Mouse (Mus musculus): ENCODE measurements around the gene Scgb1a1. TPM values are rescaled to one million over a fixed set of nuclear protein-coding genes. Genes with fewer than 3 reads are reported as not detected.

Scgb1a1 gene
- polyA plus RNA-seq, 1 experiment from 2014 or later: not detected

DNA sequence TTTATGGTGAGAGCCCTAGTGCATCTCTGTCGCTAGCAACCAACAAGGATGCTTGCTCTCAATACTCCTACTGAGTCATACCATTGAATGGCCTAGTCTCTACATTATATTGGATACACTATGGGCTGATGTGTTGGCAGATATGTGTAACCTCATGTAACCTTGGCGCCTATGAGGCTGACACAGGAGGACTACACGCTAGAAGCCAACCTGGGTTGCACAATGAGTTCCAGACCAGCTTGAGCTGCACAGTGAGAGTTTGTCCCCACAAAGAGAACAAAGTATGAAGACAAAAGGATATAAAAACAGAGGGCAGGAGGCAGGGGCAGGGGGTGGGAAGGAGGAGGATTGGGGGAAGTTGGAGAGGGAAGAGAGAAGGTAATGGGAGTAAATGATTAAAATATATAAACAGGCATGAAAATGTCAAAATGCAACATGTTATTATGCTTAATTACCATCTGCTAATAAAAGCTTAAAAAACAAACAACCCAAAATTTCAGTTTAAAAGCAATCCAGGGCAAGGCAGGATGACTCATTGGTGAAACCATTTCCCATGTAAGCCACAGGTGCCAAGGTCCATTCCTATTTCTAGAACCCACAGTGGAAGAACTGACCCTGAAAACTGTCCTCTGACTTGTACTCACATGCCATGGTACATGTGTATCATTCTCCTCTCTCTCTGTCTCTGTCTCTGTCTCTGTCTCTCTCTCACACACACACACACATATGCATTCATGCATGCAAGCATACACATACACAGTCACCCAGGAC is 32.1 kb upstream of the Scgb1a1 start:
- WGBS: 82% methylated on average over 3 of the region's 3 CpGs
- no peak overlapping the region for H3K4me2 ChIP-seq (ENCODE audit: low read depth, low read length)
- no peaks in the 10 kb centered on the region for H3K9me3 ChIP-seq (ENCODE audit: control insufficient read depth, low read length)
- no peaks in the 10 kb centered on the region for H3K4me1 ChIP-seq (ENCODE audit: control insufficient read depth, insufficient read depth, low read length)
- H3K27me3 ChIP-seq (replicated peaks; ENCODE audit: control insufficient read depth, insufficient read depth, low read length): no peaks in the 10 kb centered on the region
- peaks cover 8% of the 10 kb centered on the region; the same call in 1 of the 2 replicates for H3K36me3 ChIP-seq (ENCODE audit: control insufficient read depth, insufficient read depth, low read length)
- no peak overlapping the region for H3K4me3 ChIP-seq (ENCODE audit: low read depth, low read length)
- no peak for DNase-seq (ENCODE audit: low spot score)
- no peak overlapping the region for H3K9ac ChIP-seq (ENCODE audit: low read depth, low read length)
- no peak overlapping the region for H3K27ac ChIP-seq (replicated peaks; ENCODE audit: low read depth, low read length)
- no peak for ATAC-seq (ENCODE audit: low read depth)

DNA sequence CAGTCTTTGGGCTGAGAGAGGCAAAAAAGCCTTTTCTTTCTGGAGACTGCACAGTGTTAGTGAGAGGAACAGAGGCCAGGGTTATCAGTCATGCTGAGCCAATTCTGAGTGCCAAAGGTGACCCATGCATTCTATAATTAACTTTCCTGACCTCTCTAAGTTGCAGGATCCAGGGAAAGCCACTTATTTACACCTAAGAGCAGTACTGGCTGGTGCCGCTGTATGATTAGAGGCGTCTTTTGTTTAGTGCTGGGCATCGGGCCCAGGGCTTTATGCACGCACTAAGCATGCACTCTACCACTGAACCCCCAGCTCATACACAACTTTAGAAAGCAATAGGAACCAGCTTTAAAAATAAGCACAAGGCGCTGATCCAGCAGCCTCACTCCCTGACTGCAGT is 29.5 kb upstream of the Scgb1a1 start:
- no peaks in the 10 kb centered on the region for H3K4me1 ChIP-seq (ENCODE audit: control insufficient read depth, insufficient read depth, low read length)
- no peak overlapping the region for H3K4me2 ChIP-seq (ENCODE audit: low read depth, low read length)
- no peak overlapping the region for H3K9ac ChIP-seq (ENCODE audit: low read depth, low read length)
- 83% methylated on average over 5 of the region's 5 CpGs for WGBS
- H3K36me3 ChIP-seq (ENCODE audit: control insufficient read depth, insufficient read depth, low read length): peaks cover 17% of the 10 kb centered on the region; the same call in 1 of the 2 replicates
- no peak overlapping the region for H3K27ac ChIP-seq (replicated peaks; ENCODE audit: low read depth, low read length)
- DNase-seq (ENCODE audit: low spot score) (peak; percentile 38), ATAC-seq (ENCODE audit: low read depth) (peak; percentile 62; the same call in 1 of the 2 replicates)
- H3K4me3 ChIP-seq (ENCODE audit: low read depth, low read length): no peak overlapping the region
- no peaks in the 10 kb centered on the region for H3K27me3 ChIP-seq (replicated peaks; ENCODE audit: control insufficient read depth, insufficient read depth, low read length)
- no peaks in the 10 kb centered on the region for H3K9me3 ChIP-seq (ENCODE audit: control insufficient read depth, low read length)

DNA sequence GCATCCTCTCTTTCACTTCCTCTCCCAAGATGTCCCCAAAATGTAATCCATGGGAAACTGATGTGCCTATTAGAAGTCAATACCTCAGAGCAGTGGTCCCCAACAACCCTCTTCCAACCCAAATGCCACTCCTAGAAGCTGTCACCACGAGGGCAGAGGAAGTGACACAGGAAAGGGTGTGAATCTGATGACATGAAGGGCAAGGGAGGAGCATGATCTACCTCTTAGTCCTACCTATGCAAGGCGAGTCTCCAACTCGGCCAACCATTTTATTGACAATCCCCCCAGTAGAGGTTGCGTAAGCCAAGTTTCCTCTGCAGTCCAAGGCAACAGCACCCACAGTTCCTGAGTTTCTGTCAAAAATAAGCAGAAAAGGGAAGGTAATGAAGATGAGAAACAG is 28.5 kb upstream of the Scgb1a1 start:
- H3K27me3 ChIP-seq (replicated peaks; ENCODE audit: control insufficient read depth, insufficient read depth, low read length): no peaks in the 10 kb centered on the region
- no peak overlapping the region for H3K9ac ChIP-seq (ENCODE audit: low read depth, low read length)
- no peak overlapping the region for H3K4me2 ChIP-seq (ENCODE audit: low read depth, low read length)
- peaks cover 20% of the 10 kb centered on the region; the same call in 1 of the 2 replicates for H3K36me3 ChIP-seq (ENCODE audit: control insufficient read depth, insufficient read depth, low read length)
- ATAC-seq (ENCODE audit: low read depth): no peak
- no peak overlapping the region for H3K4me3 ChIP-seq (ENCODE audit: low read depth, low read length)
- 87% methylated on average over 4 of the region's 4 CpGs for WGBS
- no peak for DNase-seq (ENCODE audit: low spot score)
- H3K27ac ChIP-seq (replicated peaks; ENCODE audit: low read depth, low read length): no peak overlapping the region
- H3K4me1 ChIP-seq (ENCODE audit: control insufficient read depth, insufficient read depth, low read length): no peaks in the 10 kb centered on the region
- no peaks in the 10 kb centered on the region for H3K9me3 ChIP-seq (ENCODE audit: control insufficient read depth, low read length)

DNA sequence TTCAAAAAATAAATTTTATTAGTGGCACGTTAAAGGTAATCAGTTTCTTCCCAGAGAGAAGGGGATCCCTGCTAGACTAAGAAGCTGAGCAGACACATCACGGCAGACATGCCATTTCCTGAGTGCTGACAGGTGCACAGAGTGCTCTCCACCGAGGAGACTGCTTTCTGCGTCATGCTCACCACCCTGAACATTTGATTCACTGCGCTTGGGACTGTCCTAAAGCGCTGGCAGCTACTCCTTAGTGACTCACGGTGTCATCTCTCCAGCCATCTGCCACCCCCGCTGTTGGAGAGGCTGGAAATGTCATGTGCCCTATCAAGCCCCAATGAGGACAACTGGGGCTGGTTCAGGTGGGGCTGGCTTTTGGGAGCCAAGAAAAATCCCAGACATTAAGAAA is 24.3 kb upstream of the Scgb1a1 start:
- Histone ChIP-seq H3K4me1 (ENCODE audit: control insufficient read depth, insufficient read depth, low read length) (peaks cover 6% of the 10 kb centered on the region), H3K27ac (replicated peaks; ENCODE audit: low read depth, low read length) (no peak overlapping the region), H3K4me3 (ENCODE audit: low read depth, low read length) (no peak overlapping the region), H3K4me2 (ENCODE audit: low read depth, low read length) (no peak overlapping the region), H3K27me3 (replicated peaks; ENCODE audit: control insufficient read depth, insufficient read depth, low read length) (no peaks in the 10 kb centered on the region), H3K9me3 (ENCODE audit: control insufficient read depth, low read length) (no peaks in the 10 kb centered on the region), H3K36me3 (ENCODE audit: control insufficient read depth, insufficient read depth, low read length) (peaks cover 19% of the 10 kb centered on the region; the same call in 1 of the 2 replicates), H3K9ac (ENCODE audit: low read depth, low read length) (no peak overlapping the region)
- ATAC-seq (ENCODE audit: low read depth): no peak
- DNase-seq (ENCODE audit: low spot score): no peak
- WGBS: 75% methylated on average over 8 of the region's 8 CpGs

DNA sequence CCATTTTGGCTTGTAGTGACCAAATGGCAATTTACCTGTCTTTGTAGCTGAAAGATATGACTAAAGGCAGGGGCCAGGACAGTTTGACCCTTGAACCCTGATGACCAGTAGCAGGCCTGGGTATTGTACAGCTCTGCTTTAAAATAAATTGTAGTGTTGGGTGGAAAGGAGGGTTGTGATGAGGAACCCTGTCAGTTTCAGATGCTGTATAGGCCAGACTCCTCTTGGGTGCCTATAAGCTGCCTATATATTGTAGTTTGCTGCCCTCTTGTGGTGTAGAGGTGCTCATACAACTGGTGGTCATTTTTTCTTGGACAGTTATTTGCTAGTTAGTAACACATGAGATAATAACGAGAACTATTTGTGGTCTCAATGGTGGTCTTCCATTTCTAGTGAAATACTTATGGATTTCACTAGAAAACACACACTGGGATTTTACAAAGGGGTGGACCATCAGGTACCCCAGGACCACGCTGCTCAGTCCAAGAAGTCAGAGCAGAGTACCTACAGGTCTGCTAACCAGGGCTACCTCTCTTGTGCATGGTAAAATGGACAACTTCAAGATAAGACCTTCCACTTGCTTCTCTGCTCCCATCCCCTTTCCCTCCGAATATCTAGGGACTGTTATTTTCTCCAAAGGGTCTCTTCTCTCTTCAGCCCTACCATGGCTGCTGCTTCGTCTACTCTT is 22.6 kb upstream of the Scgb1a1 start:
- Histone ChIP-seq H3K36me3 (ENCODE audit: control insufficient read depth, insufficient read depth, low read length) (peaks cover 13% of the 10 kb centered on the region; the same call in 1 of the 2 replicates), H3K4me1 (ENCODE audit: control insufficient read depth, insufficient read depth, low read length) (peaks cover 23% of the 10 kb centered on the region), H3K9ac (ENCODE audit: low read depth, low read length) (no peak overlapping the region), H3K4me3 (ENCODE audit: low read depth, low read length) (no peak overlapping the region), H3K27ac (replicated peaks; ENCODE audit: low read depth, low read length) (no peak overlapping the region), H3K9me3 (ENCODE audit: control insufficient read depth, low read length) (no peaks in the 10 kb centered on the region), H3K4me2 (ENCODE audit: low read depth, low read length) (no peak overlapping the region), H3K27me3 (replicated peaks; ENCODE audit: control insufficient read depth, insufficient read depth, low read length) (no peaks in the 10 kb centered on the region)
- DNase-seq (ENCODE audit: low spot score) (peak; percentile 90), ATAC-seq (ENCODE audit: low read depth) (peak; percentile 84)
- 50% methylated on average over 4 of the region's 4 CpGs for WGBS

DNA sequence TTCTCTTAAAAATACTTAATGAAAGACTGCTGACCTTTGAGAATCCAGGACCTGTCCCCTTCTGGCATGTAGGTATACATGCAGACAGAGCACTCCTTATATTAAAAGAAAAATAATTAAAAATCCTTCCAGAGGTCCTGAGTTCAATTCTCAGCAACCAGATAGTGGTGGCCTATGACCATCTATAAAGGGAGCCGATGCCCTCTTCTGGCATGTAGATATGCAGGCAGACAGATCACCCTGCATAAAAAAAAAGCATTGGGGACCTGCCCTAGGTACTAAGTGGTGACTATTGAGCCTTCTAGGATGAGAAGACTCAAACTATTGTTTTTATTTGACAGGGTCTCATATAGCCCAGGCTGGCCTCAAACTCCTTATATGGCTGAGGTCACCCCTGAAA is 20.8 kb upstream of the Scgb1a1 start:
- Histone ChIP-seq H3K9me3 (ENCODE audit: control insufficient read depth, low read length) (no peaks in the 10 kb centered on the region), H3K4me3 (ENCODE audit: low read depth, low read length) (no peak overlapping the region), H3K36me3 (ENCODE audit: control insufficient read depth, insufficient read depth, low read length) (peaks cover 12% of the 10 kb centered on the region; the same call in 1 of the 2 replicates), H3K4me1 (ENCODE audit: control insufficient read depth, insufficient read depth, low read length) (peaks cover 29% of the 10 kb centered on the region), H3K4me2 (ENCODE audit: low read depth, low read length) (no peak overlapping the region), H3K27me3 (replicated peaks; ENCODE audit: control insufficient read depth, insufficient read depth, low read length) (no peaks in the 10 kb centered on the region), H3K27ac (replicated peaks; ENCODE audit: low read depth, low read length) (no peak overlapping the region), H3K9ac (ENCODE audit: low read depth, low read length) (no peak overlapping the region)
- no peak for ATAC-seq (ENCODE audit: low read depth)
- 82% methylated on average over 1 of the region's 1 CpGs for WGBS
- no peak for DNase-seq (ENCODE audit: low spot score)

DNA sequence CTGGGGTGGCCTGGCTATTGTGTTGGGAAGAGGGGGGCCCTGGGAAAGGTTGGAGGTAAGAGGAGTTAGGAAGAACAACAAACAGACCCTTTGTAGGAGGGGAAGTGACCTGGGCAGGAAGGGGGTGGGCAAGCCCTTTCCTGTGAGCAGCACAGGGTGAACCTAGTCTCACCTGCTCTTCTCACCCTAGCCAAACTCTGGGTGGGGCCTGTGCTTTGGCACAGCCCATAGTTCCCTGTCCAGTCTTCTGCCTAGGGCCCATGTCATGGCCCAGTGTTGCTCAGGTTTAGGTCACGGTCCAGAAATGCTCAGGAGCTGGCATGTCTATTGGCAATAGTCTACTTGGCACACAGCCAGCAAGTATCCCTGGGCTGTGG is 19.6 kb upstream of the Scgb1a1 start:
- no peak for DNase-seq (ENCODE audit: low spot score)
- no peak overlapping the region for H3K4me2 ChIP-seq (ENCODE audit: low read depth, low read length)
- no peak overlapping the region for H3K4me3 ChIP-seq (ENCODE audit: low read depth, low read length)
- 0 out of 2 replicates have a peak overlapping the region, but pooled peaks have one; percentile 63 for H3K27ac ChIP-seq (replicated peaks; ENCODE audit: low read depth, low read length)
- H3K36me3 ChIP-seq (ENCODE audit: control insufficient read depth, insufficient read depth, low read length): 0 out of 2 replicates have a peak, but pooled peaks cover 3% of the 10 kb centered on the region
- 59% methylated on average over 1 of the region's 1 CpGs for WGBS
- no peak for ATAC-seq (ENCODE audit: low read depth)
- H3K9me3 ChIP-seq (ENCODE audit: control insufficient read depth, low read length): no peaks in the 10 kb centered on the region
- no peak overlapping the region; the same call in 1 of the 2 replicates for H3K9ac ChIP-seq (ENCODE audit: low read depth, low read length)
- peaks cover 29% of the 10 kb centered on the region for H3K4me1 ChIP-seq (ENCODE audit: control insufficient read depth, insufficient read depth, low read length)
- H3K27me3 ChIP-seq (replicated peaks; ENCODE audit: control insufficient read depth, insufficient read depth, low read length): no peaks in the 10 kb centered on the region

DNA sequence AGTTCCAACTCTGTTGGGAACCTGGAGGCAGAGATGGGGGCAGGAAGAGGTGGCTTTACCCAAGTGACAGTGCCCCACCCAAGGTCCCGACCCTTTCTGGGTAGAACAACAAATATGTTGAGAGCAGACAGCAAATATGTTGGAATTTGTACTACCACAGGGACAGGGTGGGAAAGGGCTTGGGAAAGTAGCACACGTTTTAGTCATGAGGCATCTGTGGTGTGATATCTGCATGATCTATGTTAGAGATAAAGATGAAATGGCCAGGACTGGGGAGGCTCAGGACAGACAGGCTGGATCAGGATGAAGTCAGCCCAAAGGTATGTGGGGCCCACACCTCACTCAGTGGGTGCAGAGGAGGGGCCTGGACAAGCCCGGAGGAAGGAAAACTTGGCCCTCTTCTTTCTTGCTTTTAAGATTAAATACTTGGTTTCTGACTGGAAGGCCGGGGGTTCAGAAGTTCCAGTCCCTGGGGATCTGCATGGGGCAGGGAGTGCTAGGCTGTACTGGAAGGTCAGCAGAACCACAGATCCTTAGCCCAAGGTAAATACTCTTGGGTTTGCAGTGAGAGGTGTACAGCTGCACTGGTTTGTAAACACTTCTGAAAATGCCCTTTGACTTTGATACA is 19.1 kb upstream of the Scgb1a1 start:
- peak; percentile 65 for DNase-seq (ENCODE audit: low spot score)
- Histone ChIP-seq H3K36me3 (ENCODE audit: control insufficient read depth, insufficient read depth, low read length) (no peaks in the 10 kb centered on the region), H3K9me3 (ENCODE audit: control insufficient read depth, low read length) (no peaks in the 10 kb centered on the region), H3K27me3 (replicated peaks; ENCODE audit: control insufficient read depth, insufficient read depth, low read length) (no peaks in the 10 kb centered on the region), H3K4me3 (ENCODE audit: low read depth, low read length) (no peak overlapping the region), H3K27ac (replicated peaks; ENCODE audit: low read depth, low read length) (peak overlapping the region; percentile 63; the same call in 1 of the 2 replicates), H3K4me1 (ENCODE audit: control insufficient read depth, insufficient read depth, low read length) (peaks cover 29% of the 10 kb centered on the region), H3K4me2 (ENCODE audit: low read depth, low read length) (no peak overlapping the region), H3K9ac (ENCODE audit: low read depth, low read length) (peak overlapping the region; percentile 9; the same call in 1 of the 2 replicates)
- 28% methylated on average over 4 of the region's 4 CpGs for WGBS
- ATAC-seq (ENCODE audit: low read depth): peak; percentile 58
